Mouse (Mus musculus) mouse trophoblast stem cell (cell line): ENCODE measurements around the gene Sac3d1.

ENCODE experiments used
- in situ Hi-C, 2 experiments: fragments of 300-500 bp; cut with MseI, MboI; formaldehyde crosslinking; loops; 2 replicates in 1 of 2; 3 replicates in 1 of 2; pipeline ENCODE4 v1.15.1; 2025

Sac3d1 gene

DNA sequence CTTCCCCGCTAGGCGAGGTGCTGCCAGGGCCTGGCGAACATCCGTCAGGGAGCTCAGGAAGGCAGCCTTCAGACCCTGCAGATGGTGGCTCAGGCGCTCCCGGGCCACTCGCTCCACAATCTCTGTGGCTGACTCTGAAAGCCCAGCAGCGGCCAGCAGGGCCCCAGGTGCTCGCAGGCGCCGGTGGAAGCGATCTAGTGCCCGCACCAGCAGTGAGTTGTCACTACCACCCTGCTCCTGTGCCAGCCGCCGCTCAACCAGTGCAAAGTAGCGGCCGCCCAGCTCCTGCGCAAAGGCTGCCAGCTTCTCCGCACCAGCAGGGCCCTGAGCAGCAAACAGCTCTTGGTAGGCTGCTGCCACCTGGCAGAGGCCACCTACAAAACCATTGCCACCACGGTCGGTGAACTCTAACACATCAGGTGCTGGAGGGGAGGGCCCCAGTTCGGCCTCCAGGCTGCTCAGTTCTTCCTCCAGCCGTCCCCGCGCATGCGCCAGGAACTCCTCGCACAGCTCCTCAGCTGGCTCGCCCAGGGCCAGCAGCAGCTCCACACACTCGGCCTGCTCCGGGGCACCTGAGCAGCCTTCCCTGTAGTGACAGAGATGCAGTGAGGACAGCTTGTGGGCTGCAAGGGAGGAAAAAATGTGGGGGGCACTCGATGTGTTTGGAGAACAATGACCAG is 47.7 kb downstream of the Sac3d1 start:
- in situ Hi-C loops: no loop called here

DNA sequence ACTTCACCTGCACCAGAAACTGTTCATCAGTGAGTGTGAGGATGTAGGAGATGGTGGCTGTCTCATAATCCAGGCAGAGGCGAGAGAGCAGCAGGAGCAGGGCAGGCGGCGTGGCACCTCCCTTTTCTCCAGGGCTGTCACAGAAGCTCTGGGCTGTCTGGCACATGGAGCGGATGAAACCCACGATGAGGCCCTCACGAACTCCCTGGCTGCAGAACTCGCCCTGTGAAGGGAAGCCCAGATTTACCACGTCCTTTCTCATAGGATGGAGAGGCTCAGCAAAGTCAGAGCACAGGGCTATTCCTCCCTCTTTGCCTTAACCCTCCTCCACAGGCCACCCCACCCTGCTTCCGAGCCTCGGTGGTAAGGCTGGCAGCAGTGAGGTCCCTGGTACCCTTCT is 48.6 kb downstream of the Sac3d1 start:
- in situ Hi-C loops: no loop called here

DNA sequence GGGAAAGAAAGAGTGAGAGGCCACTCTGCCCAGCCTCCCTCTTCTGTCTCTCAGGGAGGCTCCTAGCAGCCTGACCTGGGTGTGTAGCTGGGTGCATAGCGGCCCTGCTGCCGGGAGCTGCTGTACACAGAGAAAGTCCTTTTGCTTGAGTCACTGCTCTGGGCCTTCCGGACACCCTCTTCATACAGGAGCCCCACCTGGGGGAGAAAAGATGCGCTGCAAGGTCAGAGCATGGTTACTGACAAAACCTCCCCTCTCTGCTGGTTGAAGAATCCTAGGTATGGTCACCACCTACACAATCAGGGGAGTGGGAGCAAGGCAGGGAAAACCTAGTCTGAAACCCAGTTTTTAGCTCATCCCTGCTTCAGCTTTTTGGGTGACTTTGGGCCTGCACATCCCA is 49.5 kb downstream of the Sac3d1 start:
- in situ Hi-C loops: no loop called here

DNA sequence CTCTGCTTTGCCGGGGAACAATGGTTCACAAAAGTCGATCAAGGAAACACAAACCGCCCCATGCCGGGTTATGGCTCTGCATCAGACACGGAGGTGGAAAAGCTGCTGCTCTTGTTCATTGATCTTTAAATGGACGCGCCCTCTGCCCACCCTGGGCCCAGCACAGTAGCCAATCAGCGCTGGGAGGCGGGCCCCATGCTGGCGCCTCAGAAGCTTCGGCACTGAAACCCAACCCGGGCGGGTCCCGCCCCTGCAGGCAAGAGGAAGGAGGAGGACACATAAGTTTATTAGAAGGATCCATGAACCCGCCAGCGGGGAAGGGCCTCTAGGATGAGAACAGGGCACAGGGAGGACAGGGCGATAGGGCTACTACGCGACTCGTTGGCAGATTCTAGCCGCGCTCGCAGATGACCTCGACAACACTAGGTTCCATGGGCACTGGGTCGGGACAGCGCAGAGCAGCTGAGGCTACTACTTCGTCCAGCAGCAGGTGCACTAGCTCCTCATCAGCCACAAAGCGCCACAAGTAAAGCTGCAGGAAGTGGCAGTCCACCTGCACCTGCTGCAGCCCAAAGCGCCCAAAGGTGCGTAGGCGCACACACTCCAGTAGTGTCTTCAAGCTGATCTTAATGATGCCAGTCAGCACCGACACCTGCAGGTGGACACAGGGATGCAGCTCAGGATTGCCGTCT is 50.6 kb downstream of the Sac3d1 start, which contains the start of gene Tm7sf2:
Gene Tm7sf2, minus strand, starts transcription at position 650 of the 692 bp plus-strand sequence.
- in situ Hi-C loops: no loop called here

DNA sequence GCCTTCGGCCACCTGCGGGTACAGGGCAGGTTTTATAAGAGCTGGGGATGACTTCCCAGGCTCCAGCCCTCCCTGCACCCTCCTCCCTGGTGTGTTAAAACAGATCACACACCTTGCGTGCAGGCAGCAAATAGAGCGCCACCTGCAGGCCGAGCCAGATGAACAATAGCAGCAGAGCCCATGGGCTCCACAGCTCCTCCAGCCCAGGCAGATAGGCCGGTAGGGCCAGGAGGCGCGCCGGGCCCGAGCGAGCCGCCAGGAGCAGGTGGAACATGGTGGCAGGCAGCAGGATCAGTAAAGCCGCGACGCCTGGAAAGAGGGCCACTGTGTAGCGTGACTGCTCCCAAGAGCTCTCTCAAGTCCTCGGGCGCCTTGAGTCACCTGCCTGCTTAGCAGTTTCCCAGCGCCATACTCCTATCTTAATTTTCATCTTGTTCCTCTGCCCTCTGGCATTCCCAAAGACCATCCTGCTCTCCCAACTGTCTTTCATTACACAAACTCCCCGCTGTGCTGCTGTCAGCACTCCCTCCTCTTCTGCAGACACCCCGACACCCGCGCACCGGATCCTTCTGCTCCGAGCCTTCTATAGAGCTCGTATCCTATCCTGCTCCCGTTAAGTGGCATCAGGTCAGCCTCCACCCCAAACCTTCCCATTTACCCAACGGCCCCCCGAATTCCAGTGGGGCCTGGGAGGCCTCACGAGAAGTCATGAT is 51.3 kb downstream of the Sac3d1 start:
- in situ Hi-C loops: no loop called here

DNA sequence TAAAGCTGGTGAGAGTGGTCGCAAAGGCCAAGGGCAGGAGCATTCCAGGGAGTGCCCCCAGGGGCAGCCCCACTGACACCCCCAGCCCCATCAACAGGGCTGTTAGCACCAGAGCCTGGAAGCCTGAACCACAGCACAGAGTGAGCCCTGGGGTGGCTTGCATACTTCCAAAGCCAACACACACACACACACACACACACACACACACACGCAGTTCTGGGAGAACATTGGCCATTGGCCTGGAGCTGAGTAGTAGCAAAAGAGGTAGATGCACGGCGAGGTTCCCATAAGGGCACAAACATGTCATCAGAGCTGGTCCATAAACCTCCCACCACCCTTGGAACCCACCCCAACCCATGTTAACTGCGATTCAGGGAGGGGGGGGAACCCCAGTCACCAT is 51.9 kb downstream of the Sac3d1 start:
- in situ Hi-C loops: no loop called here
